Mouse (Mus musculus) G1E (cell line): Measurements from ENCODE around the gene Card19.

Experiments
- CTCF ChIP-seq: IDR thresholded peaks from 2 replicates; pipeline ENCODE4 v1.5.1; 2012; ENCODE audit warnings: low read depth, low read length, inconsistent platforms, mixed read lengths
- GATA1 ChIP-seq: IDR thresholded peaks from 2 replicates; pipeline ENCODE4 v1.6.1; 2012; ENCODE audit warnings: borderline replicate concordance, low read length, inconsistent platforms, mixed read lengths
- POLR2AphosphoS5 ChIP-seq: IDR thresholded peaks from 2 replicates; pipeline ENCODE4 v1.6.1; 2012; ENCODE audit warnings: low read depth, low read length, inconsistent platforms; ENCODE audit not compliant: insufficient replicate concordance
- TAL1 ChIP-seq: conservative IDR thresholded peaks from 2 replicates; pipeline ENCODE4 v1.6.1; 2012; ENCODE audit warnings: low read depth, low read length, inconsistent platforms, mixed read lengths

- TF ChIP-seq CTCF (no peak), GATA1 (no peak), POLR2AphosphoS5 (no peak), TAL1 (peak; percentile 58)
Observed at GRCm38 (mm10) chr13:49187288-49188218, 28.3 kb downstream of the Card19 start, which contains the start of gene Ninj1.
